Mouse (Mus musculus): Measurements from ENCODE around the gene Sdk1. TPM values are rescaled to one million over a fixed set of nuclear protein-coding genes. Genes with fewer than 3 reads are reported as not detected.

Gene Sdk1
- polyA plus RNA-seq, 1 experiment = 4.0 TPM

GRCm38 (mm10) chr5:141324910-141325309 is 83.6 kb downstream of the Sdk1 start:
- Histone ChIP-seq H3K4me1 (ENCODE audit: control insufficient read depth, insufficient read depth, low read length) (no peaks in the 10 kb centered on the region), H3K27me3 (ENCODE audit: control insufficient read depth, insufficient read depth, low read length) (no peaks in the 10 kb centered on the region), H3K36me3 (ENCODE audit: control insufficient read depth, insufficient read depth, low read length) (no peaks in the 10 kb centered on the region), H3K27ac (ENCODE audit: control insufficient read depth, insufficient read depth, low read depth, low read length) (no peak overlapping the region), H3K4me3 (ENCODE audit: control insufficient read depth, low read depth, low read length) (no peak overlapping the region)
- TF ChIP-seq CTCF (IDR thresholded peaks at IDR 0.05; ENCODE audit: control insufficient read depth, insufficient read depth, insufficient replicate concordance, low read depth, low read length) (no peak), POLR2A (IDR thresholded peaks at IDR 0.05; ENCODE audit: control insufficient read depth, low read depth, low read length) (no peak)

GRCm38 (mm10) chr5:141344376-141344775 is 103.1 kb downstream of the Sdk1 start:
- H3K36me3 ChIP-seq (ENCODE audit: control insufficient read depth, insufficient read depth, low read length) = no peaks in the 10 kb centered on the region
- no peaks in the 10 kb centered on the region for H3K4me1 ChIP-seq (ENCODE audit: control insufficient read depth, insufficient read depth, low read length)
- TF ChIP-seq CTCF (IDR thresholded peaks at IDR 0.05; ENCODE audit: control insufficient read depth, insufficient read depth, insufficient replicate concordance, low read depth, low read length) (no peak), POLR2A (IDR thresholded peaks at IDR 0.05; ENCODE audit: control insufficient read depth, low read depth, low read length) (no peak)
- no peak overlapping the region for H3K4me3 ChIP-seq (ENCODE audit: control insufficient read depth, low read depth, low read length)
- H3K27me3 ChIP-seq (ENCODE audit: control insufficient read depth, insufficient read depth, low read length) = no peaks in the 10 kb centered on the region
- no peak overlapping the region for H3K27ac ChIP-seq (ENCODE audit: control insufficient read depth, insufficient read depth, low read depth, low read length)

GRCm38 (mm10) chr5:141345476-141345875 is 104.2 kb downstream of the Sdk1 start:
- no peak overlapping the region for H3K4me3 ChIP-seq (ENCODE audit: control insufficient read depth, low read depth, low read length)
- no peaks in the 10 kb centered on the region for H3K4me1 ChIP-seq (ENCODE audit: control insufficient read depth, insufficient read depth, low read length)
- H3K36me3 ChIP-seq (ENCODE audit: control insufficient read depth, insufficient read depth, low read length) = no peaks in the 10 kb centered on the region
- no peak overlapping the region for H3K27ac ChIP-seq (ENCODE audit: control insufficient read depth, insufficient read depth, low read depth, low read length)
- H3K27me3 ChIP-seq (ENCODE audit: control insufficient read depth, insufficient read depth, low read length) = no peaks in the 10 kb centered on the region
- TF ChIP-seq CTCF (IDR thresholded peaks at IDR 0.05; ENCODE audit: control insufficient read depth, insufficient read depth, insufficient replicate concordance, low read depth, low read length) = no peak
- TF ChIP-seq POLR2A (IDR thresholded peaks at IDR 0.05; ENCODE audit: control insufficient read depth, low read depth, low read length) = no peak

- TF ChIP-seq POLR2A (IDR thresholded peaks at IDR 0.05; ENCODE audit: control insufficient read depth, low read depth, low read length) = no peak
- no peak for TF ChIP-seq CTCF (IDR thresholded peaks at IDR 0.05; ENCODE audit: control insufficient read depth, insufficient read depth, insufficient replicate concordance, low read depth, low read length)
- H3K4me1 ChIP-seq (ENCODE audit: control insufficient read depth, insufficient read depth, low read length) = no peaks in the 10 kb centered on the region
- no peaks in the 10 kb centered on the region for H3K36me3 ChIP-seq (ENCODE audit: control insufficient read depth, insufficient read depth, low read length)
- no peak overlapping the region for H3K27ac ChIP-seq (ENCODE audit: control insufficient read depth, insufficient read depth, low read depth, low read length)
- no peaks in the 10 kb centered on the region for H3K27me3 ChIP-seq (ENCODE audit: control insufficient read depth, insufficient read depth, low read length)
- H3K4me3 ChIP-seq (ENCODE audit: control insufficient read depth, low read depth, low read length) = no peak overlapping the region
Measured at GRCm38 (mm10) chr5:141362676-141363075, 121.4 kb downstream of the Sdk1 start.

- Histone ChIP-seq H3K36me3 (ENCODE audit: control insufficient read depth, insufficient read depth, low read length) (no peaks in the 10 kb centered on the region), H3K27me3 (ENCODE audit: control insufficient read depth, insufficient read depth, low read length) (no peaks in the 10 kb centered on the region), H3K4me3 (ENCODE audit: control insufficient read depth, low read depth, low read length) (no peak overlapping the region), H3K27ac (ENCODE audit: control insufficient read depth, insufficient read depth, low read depth, low read length) (no peak overlapping the region), H3K4me1 (ENCODE audit: control insufficient read depth, insufficient read depth, low read length) (no peaks in the 10 kb centered on the region)
- TF ChIP-seq CTCF (IDR thresholded peaks at IDR 0.05; ENCODE audit: control insufficient read depth, insufficient read depth, insufficient replicate concordance, low read depth, low read length) = no peak
- TF ChIP-seq POLR2A (IDR thresholded peaks at IDR 0.05; ENCODE audit: control insufficient read depth, low read depth, low read length) = no peak
Measured at GRCm38 (mm10) chr5:141363956-141364355, 122.7 kb downstream of the Sdk1 start.

GRCm38 (mm10) chr5:141368567-141368966 is 127.3 kb downstream of the Sdk1 start:
- no peaks in the 10 kb centered on the region for H3K36me3 ChIP-seq (ENCODE audit: control insufficient read depth, insufficient read depth, low read length)
- H3K27me3 ChIP-seq (ENCODE audit: control insufficient read depth, insufficient read depth, low read length) = no peaks in the 10 kb centered on the region
- no peaks in the 10 kb centered on the region for H3K4me1 ChIP-seq (ENCODE audit: control insufficient read depth, insufficient read depth, low read length)
- H3K4me3 ChIP-seq (ENCODE audit: control insufficient read depth, low read depth, low read length) = no peak overlapping the region
- H3K27ac ChIP-seq (ENCODE audit: control insufficient read depth, insufficient read depth, low read depth, low read length) = no peak overlapping the region
- TF ChIP-seq POLR2A (IDR thresholded peaks at IDR 0.05; ENCODE audit: control insufficient read depth, low read depth, low read length) (no peak), CTCF (IDR thresholded peaks at IDR 0.05; ENCODE audit: control insufficient read depth, insufficient read depth, insufficient replicate concordance, low read depth, low read length) (no peak)

- no peak overlapping the region for H3K27ac ChIP-seq (ENCODE audit: control insufficient read depth, insufficient read depth, low read depth, low read length)
Measured at GRCm38 (mm10) chr5:141374797-141375196, 133.5 kb downstream of the Sdk1 start.

More at GRCm38 (mm10) chr5:141374797-141375196, 133.5 kb downstream of the Sdk1 start:
- H3K4me1 ChIP-seq (ENCODE audit: control insufficient read depth, insufficient read depth, low read length) = no peaks in the 10 kb centered on the region
- no peaks in the 10 kb centered on the region for H3K27me3 ChIP-seq (ENCODE audit: control insufficient read depth, insufficient read depth, low read length)
- no peak overlapping the region for H3K4me3 ChIP-seq (ENCODE audit: control insufficient read depth, low read depth, low read length)
- TF ChIP-seq POLR2A (IDR thresholded peaks at IDR 0.05; ENCODE audit: control insufficient read depth, low read depth, low read length) (no peak), CTCF (IDR thresholded peaks at IDR 0.05; ENCODE audit: control insufficient read depth, insufficient read depth, insufficient replicate concordance, low read depth, low read length) (no peak)
- H3K36me3 ChIP-seq (ENCODE audit: control insufficient read depth, insufficient read depth, low read length) = no peaks in the 10 kb centered on the region

Data from testis, adult 2 months (tissue).